Mouse (Mus musculus): Measurements from ENCODE around the gene Emx1. TPM values are rescaled to one million over a fixed set of nuclear protein-coding genes. Genes with fewer than 3 reads are reported as not detected.
A peak's percentile ranks its signal among the peaks of the same experiment; 100 is the strongest.
"Not testable (repeated sequence)": the region's sequence is repeated elsewhere in the genome, so short reads cannot be mapped to it uniquely, and the experiment has no call there.

The Emx1 gene
- polyA plus RNA-seq, 1 experiment, result 0.10 TPM

- no peaks in the 10 kb centered on the region for H3K27me3 ChIP-seq (ENCODE audit: control insufficient read depth, insufficient read depth, low read length)
These were observed 32.2 kb upstream of the Emx1 start for GRCm38 (mm10) chr6:85154861-85155528.

GRCm38 (mm10) chr6:85156551-85156950, 30.7 kb upstream of the Emx1 start:
- H3K4me1 ChIP-seq (ENCODE audit: control insufficient read depth, insufficient read depth, low read length); H3K4me3 ChIP-seq (ENCODE audit: control insufficient read depth, low read depth, low read length); H3K27ac ChIP-seq (ENCODE audit: control insufficient read depth, insufficient read depth, low read depth, low read length); H3K27me3 ChIP-seq (ENCODE audit: control insufficient read depth, insufficient read depth, low read length); H3K36me3 ChIP-seq (ENCODE audit: control insufficient read depth, insufficient read depth, low read length): not testable (repeated sequence)

More at GRCm38 (mm10) chr6:85154861-85155528, 32.2 kb upstream of the Emx1 start:
- Histone ChIP-seq H3K4me1 (ENCODE audit: control insufficient read depth, insufficient read depth, low read length) (no peaks in the 10 kb centered on the region; the same call in 1 of the 2 replicates), H3K27ac (ENCODE audit: control insufficient read depth, insufficient read depth, low read depth, low read length) (no peak overlapping the region), H3K4me3 (ENCODE audit: control insufficient read depth, low read depth, low read length) (peak overlapping the region; percentile 35), H3K36me3 (ENCODE audit: control insufficient read depth, insufficient read depth, low read length) (no peaks in the 10 kb centered on the region)
- TF ChIP-seq CTCF (IDR thresholded peaks at IDR 0.05; ENCODE audit: control insufficient read depth, insufficient read depth, insufficient replicate concordance, low read depth, low read length) (peak; percentile 21; the same call in 1 of the 2 replicates), POLR2A (IDR thresholded peaks at IDR 0.05; ENCODE audit: control insufficient read depth, low read depth, low read length) (no peak)

GRCm38 (mm10) chr6:85158040-85158804, 29.0 kb upstream of the Emx1 start:
- H3K27ac ChIP-seq (ENCODE audit: control insufficient read depth, insufficient read depth, low read depth, low read length); H3K36me3 ChIP-seq (ENCODE audit: control insufficient read depth, insufficient read depth, low read length); H3K27me3 ChIP-seq (ENCODE audit: control insufficient read depth, insufficient read depth, low read length); H3K4me1 ChIP-seq (ENCODE audit: control insufficient read depth, insufficient read depth, low read length); H3K4me3 ChIP-seq (ENCODE audit: control insufficient read depth, low read depth, low read length): not testable (repeated sequence)

- H3K36me3 ChIP-seq (ENCODE audit: control insufficient read depth, insufficient read depth, low read length); H3K4me3 ChIP-seq (ENCODE audit: control insufficient read depth, low read depth, low read length); H3K27ac ChIP-seq (ENCODE audit: control insufficient read depth, insufficient read depth, low read depth, low read length); H3K27me3 ChIP-seq (ENCODE audit: control insufficient read depth, insufficient read depth, low read length); H3K4me1 ChIP-seq (ENCODE audit: control insufficient read depth, insufficient read depth, low read length): not testable (repeated sequence)
- TF ChIP-seq CTCF (IDR thresholded peaks at IDR 0.05; ENCODE audit: control insufficient read depth, insufficient read depth, insufficient replicate concordance, low read depth, low read length), result peak; percentile 32; the same call in 1 of the 2 replicates
These were observed 28.0 kb upstream of the Emx1 start for GRCm38 (mm10) chr6:85159092-85159760.

DNA sequence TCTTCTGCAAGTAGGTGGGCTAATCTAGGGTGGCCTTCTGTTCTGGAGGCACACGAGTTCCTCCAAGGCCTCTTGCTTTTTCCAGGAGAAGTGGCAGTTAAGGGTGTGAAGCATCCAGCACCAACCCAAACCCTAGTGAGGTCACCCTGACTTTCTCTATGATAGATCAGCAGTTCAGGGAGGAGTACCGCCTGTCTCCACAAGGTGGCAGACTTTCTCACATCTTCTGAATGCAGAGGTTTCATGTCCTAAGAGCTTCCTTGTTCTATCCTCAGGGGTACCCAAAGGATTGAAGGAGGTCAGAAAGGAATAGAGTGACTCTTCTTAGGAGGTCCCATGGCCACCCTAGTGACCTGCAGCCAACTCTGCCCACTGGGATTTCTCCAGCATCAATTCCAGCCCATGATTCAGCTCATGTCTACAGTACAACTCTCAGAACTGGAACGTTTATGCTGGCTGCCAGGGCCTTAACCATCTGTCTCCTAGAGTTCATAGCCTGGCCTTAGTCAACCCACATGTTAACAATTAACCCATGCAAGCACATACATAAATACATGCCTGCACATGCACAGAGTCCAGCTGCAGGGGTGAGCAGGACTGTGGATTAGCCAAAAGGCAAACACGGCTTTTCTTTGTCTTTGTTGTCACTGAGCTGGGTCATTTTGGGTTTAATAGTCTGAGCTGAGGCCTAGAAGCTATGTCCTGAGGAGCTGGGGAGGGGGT, 26.9 kb upstream of the Emx1 start:
- no peaks in the 10 kb centered on the region for H3K36me3 ChIP-seq (ENCODE audit: control insufficient read depth, insufficient read depth, low read length)
- H3K27ac ChIP-seq (ENCODE audit: control insufficient read depth, insufficient read depth, low read depth, low read length), result no peak overlapping the region
- TF ChIP-seq POLR2A (IDR thresholded peaks at IDR 0.05; ENCODE audit: control insufficient read depth, low read depth, low read length), result no peak
- peak; percentile 47; the same call in 1 of the 2 replicates for TF ChIP-seq CTCF (IDR thresholded peaks at IDR 0.05; ENCODE audit: control insufficient read depth, insufficient read depth, insufficient replicate concordance, low read depth, low read length)
- H3K4me3 ChIP-seq (ENCODE audit: control insufficient read depth, low read depth, low read length), result no peak overlapping the region; the same call in 1 of the 2 replicates
- H3K27me3 ChIP-seq (ENCODE audit: control insufficient read depth, insufficient read depth, low read length), result no peaks in the 10 kb centered on the region
- peaks cover 4% of the 10 kb centered on the region; the same call in 1 of the 2 replicates for H3K4me1 ChIP-seq (ENCODE audit: control insufficient read depth, insufficient read depth, low read length)

DNA sequence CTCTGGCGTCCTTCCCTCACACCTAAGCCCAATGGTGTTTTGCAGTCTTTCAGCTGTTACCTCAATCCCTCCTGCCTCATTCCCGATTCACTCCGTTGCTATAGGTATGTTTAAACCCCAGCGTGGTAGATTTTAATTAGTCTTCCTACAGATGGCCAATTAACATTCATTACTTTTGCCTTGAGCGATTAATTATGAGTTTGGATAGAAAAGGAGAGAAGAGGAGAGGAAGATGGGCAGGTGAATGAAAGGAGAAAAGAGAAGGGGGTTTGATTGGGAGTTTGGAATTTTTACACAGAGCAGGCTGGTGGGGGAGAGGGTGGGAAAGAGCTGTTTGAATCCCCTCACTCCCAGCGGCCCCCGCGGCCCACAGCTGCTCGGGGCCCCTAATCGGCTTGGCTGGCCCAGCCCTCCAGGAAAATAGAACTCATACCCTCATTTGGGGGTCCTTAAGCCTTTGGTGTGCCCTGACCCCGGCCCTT, 21.8 kb upstream of the Emx1 start:
- H3K27ac ChIP-seq (ENCODE audit: control insufficient read depth, insufficient read depth, low read depth, low read length), result no peak overlapping the region
- H3K4me3 ChIP-seq (ENCODE audit: control insufficient read depth, low read depth, low read length), result no peak overlapping the region; the same call in 1 of the 2 replicates
- no peaks in the 10 kb centered on the region for H3K27me3 ChIP-seq (ENCODE audit: control insufficient read depth, insufficient read depth, low read length)
- no peak for TF ChIP-seq CTCF (IDR thresholded peaks at IDR 0.05; ENCODE audit: control insufficient read depth, insufficient read depth, insufficient replicate concordance, low read depth, low read length)
- TF ChIP-seq POLR2A (IDR thresholded peaks at IDR 0.05; ENCODE audit: control insufficient read depth, low read depth, low read length), result no peak
- no peaks in the 10 kb centered on the region for H3K36me3 ChIP-seq (ENCODE audit: control insufficient read depth, insufficient read depth, low read length)
- H3K4me1 ChIP-seq (ENCODE audit: control insufficient read depth, insufficient read depth, low read length), result peaks cover 9% of the 10 kb centered on the region

DNA sequence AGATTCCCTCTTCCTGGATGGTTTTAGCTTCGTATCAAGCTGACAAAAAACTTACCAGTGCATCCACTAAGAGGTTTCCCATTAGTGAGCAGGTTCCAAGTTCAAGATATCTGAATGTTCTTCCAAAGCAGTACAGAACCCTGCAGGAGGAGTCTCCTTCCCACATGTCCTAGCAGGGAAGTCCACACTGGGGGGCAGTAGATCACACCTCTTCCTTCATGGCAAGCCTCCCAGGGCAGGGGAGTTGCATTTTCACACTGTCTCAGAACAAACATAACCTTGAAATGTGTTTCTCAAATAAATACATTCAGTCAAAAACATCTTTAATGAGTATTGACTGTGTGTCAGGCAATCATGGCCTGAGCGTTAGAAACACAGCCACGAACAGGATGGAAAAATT, 7.7 kb upstream of the Emx1 start:
- Histone ChIP-seq H3K4me3 (ENCODE audit: control insufficient read depth, low read depth, low read length) (no peak overlapping the region), H3K27me3 (ENCODE audit: control insufficient read depth, insufficient read depth, low read length) (no peaks in the 10 kb centered on the region), H3K36me3 (ENCODE audit: control insufficient read depth, insufficient read depth, low read length) (no peaks in the 10 kb centered on the region), H3K4me1 (ENCODE audit: control insufficient read depth, insufficient read depth, low read length) (no peaks in the 10 kb centered on the region), H3K27ac (ENCODE audit: control insufficient read depth, insufficient read depth, low read depth, low read length) (no peak overlapping the region)
- no peak for TF ChIP-seq CTCF (IDR thresholded peaks at IDR 0.05; ENCODE audit: control insufficient read depth, insufficient read depth, insufficient replicate concordance, low read depth, low read length)
